Mouse (Mus musculus) liver, adult 2 months (tissue): ENCODE measurements at regions not wholly inside any gene's neighbourhood (a gene's known extent, or its start where the extent isn't known, plus 50 kb on each side); places are given as distances from the start of the nearest gene placed in this dataset.

Source experiments
- CTCF ChIP-seq: fragments of 200-500 bp; IDR thresholded peaks from 2 replicates; pipeline ENCODE4 v1.5.1; 2011; ENCODE audit warnings: low read depth, low read length, control low read depth
- POLR2A ChIP-seq: fragments of 200-500 bp; IDR thresholded peaks from 2 replicates; pipeline ENCODE4 v1.6.1; 2011; ENCODE audit warnings: low read length, control low read depth; ENCODE audit not compliant: insufficient read depth; ENCODE audit errors: extremely low read depth

DNA sequence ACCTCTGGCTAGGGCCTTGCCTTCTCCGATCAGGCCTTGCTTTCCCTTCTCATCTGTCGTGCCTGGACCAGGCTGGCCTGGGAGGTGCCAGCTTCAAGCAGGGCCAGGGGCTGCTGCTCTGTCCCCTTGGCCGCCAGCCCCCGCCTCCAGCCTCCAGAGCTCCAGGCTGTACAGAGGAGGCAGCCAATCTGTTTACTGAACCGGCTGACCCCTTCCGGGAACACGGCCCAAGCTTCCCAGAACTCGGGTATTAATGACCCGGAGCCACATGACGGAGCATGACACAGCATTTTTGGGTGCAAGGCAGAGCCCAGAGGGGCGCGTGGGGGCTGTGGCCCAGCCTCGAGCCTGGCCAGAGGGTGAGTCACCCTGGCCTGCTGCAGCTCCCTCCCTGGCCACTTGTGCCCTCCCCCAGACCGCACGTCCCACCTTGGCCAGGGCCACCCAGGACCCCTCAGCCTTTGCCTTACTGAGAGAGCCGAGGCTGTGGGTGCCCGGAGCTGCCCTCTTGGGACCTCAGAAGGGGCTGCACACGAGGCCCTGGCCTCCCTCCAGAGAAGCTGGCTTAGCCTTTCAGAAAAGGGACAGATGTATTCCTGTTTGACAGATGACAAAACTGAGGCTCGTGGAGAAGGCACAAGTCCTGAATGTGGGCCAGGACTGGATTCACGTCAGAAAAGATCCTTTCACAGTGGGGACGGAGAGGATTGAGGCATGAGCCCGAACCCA is 75.6 kb upstream of the Tmem189 start:
- no peak for TF ChIP-seq POLR2A
- TF ChIP-seq CTCF, result no peak
